Comparison of ENCODE assay signal across 27 mouse cellular contexts in the genomic region with DNA sequence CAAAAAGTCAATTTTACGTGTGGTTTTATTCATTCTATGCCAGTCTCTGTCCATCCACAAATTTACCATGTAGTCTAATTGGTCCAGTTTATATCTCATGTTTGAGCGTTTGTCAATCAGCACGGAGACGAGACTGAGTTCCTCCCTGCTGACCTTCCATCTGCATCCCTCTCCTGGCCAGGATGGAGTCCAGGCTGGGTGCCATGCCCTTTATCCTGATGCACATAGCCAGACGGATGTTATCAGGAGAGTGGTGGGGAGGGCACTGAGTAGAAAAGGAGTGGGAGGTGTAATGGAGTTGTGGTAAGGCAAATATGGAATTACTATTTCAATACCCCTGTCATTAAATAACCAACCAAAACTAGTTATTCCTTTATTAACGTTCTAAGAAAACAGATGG.
DNase-seq lines count a peak whose midpoint lies in the region; ATAC-seq lines count a peak whose summit lies in the region.
"Had no signal": no experiment of that assay in that cellular context is flagged by ENCODE, and none has a peak within 500 bp of the region (broad histone marks: within the 10 kb centered on the region; RNA-seq: fewer than 3 reads in every experiment).

No protein-coding gene starts in this region.

- intact Hi-C loops in left cerebral cortex, postnatal 4 days (cut with DNase I) = no loop called here

- ATAC-seq in forebrain, embryonic 13.5 days = no peak
- no peak for ATAC-seq in megakaryocyte-erythroid progenitor cell, adult 5-6 weeks (replicated peaks; ENCODE audit: low FRiP score, low TSS enrichment, poor library complexity, severe bottlenecking)
- ATAC-seq: hindbrain, embryonic 16.5 days; intestine, embryonic 15.5 days; midbrain, embryonic 13.5 days had no signal

- WGBS in forebrain, embryonic 13.5 days = 84% methylated on average over 6 of the region's 6 CpGs

- no peaks in the 10 kb centered on the region for H3K9me3 ChIP-seq in forebrain, embryonic 13.5 days (replicated peaks)
- H3K9me3 ChIP-seq: forebrain, embryonic 12.5 days; G1E; hindbrain, embryonic 10.5 days; intestine, embryonic 15.5 days; limb, embryonic 10.5 days; limb, embryonic 15.5 days; liver, embryonic 15.5 days; lung, embryonic 15.5 days; midbrain, embryonic 13.5 days; stomach, embryonic 15.5 days had no signal

- H3K36me3 ChIP-seq in forebrain, embryonic 13.5 days (ENCODE audit: poor library complexity, severe bottlenecking) = no peaks in the 10 kb centered on the region
- H3K36me3 ChIP-seq: forebrain, embryonic 12.5 days; G1E; hindbrain, embryonic 10.5 days; intestine, embryonic 15.5 days; limb, embryonic 10.5 days; limb, embryonic 15.5 days; liver, embryonic 15.5 days; lung, embryonic 15.5 days; midbrain, embryonic 13.5 days; stomach, embryonic 15.5 days had no signal

- no peak overlapping the region for H3K27ac ChIP-seq in forebrain, embryonic 13.5 days
- H3K27ac ChIP-seq: forebrain, embryonic 12.5 days; hindbrain, embryonic 10.5 days; intestine, embryonic 15.5 days; kidney, postnatal 0 days; limb, embryonic 10.5 days; limb, embryonic 15.5 days; liver, embryonic 15.5 days; lung, embryonic 15.5 days; midbrain, embryonic 13.5 days; stomach, embryonic 15.5 days had no signal

- no peak overlapping the region for H3K9ac ChIP-seq in forebrain, embryonic 13.5 days
- H3K9ac ChIP-seq: forebrain, embryonic 12.5 days; intestine, embryonic 15.5 days; limb, embryonic 15.5 days; liver, embryonic 15.5 days; lung, embryonic 15.5 days; midbrain, embryonic 13.5 days; stomach, embryonic 15.5 days had no signal

- H3K27me3 ChIP-seq in forebrain, embryonic 13.5 days = no peaks in the 10 kb centered on the region
- H3K27me3 ChIP-seq: forebrain, embryonic 12.5 days; intestine, embryonic 15.5 days; limb, embryonic 15.5 days; liver, embryonic 15.5 days; lung, embryonic 15.5 days; midbrain, embryonic 13.5 days; stomach, embryonic 15.5 days had no signal

- H3K4me3 ChIP-seq in forebrain, embryonic 13.5 days = no peak overlapping the region
- H3K4me3 ChIP-seq: erythroblast, embryonic 14.5 days; forebrain, embryonic 12.5 days; hindbrain, embryonic 10.5 days; intestine, embryonic 15.5 days; limb, embryonic 10.5 days; limb, embryonic 15.5 days; liver, embryonic 15.5 days; lung, embryonic 15.5 days; midbrain, embryonic 13.5 days; stomach, embryonic 15.5 days had no signal

- H3K4me2 ChIP-seq in forebrain, embryonic 13.5 days = no peak overlapping the region
- H3K4me2 ChIP-seq: forebrain, embryonic 12.5 days; intestine, embryonic 15.5 days; limb, embryonic 15.5 days; liver, embryonic 15.5 days; lung, embryonic 15.5 days; midbrain, embryonic 13.5 days; stomach, embryonic 15.5 days had no signal

- no peaks in the 10 kb centered on the region for H3K4me1 ChIP-seq in forebrain, embryonic 13.5 days
- H3K4me1 ChIP-seq: forebrain, embryonic 12.5 days; hindbrain, embryonic 10.5 days; intestine, embryonic 15.5 days; liver, embryonic 15.5 days; midbrain, embryonic 13.5 days had no signal

- peak; percentile 72 for DNase-seq in left cerebral cortex, postnatal 4 days
- no peak for DNase-seq in left cerebral cortex, adult 11 months (ENCODE audit: low spot score)
- peak; percentile 44 for DNase-seq in cerebellum, adult 11-12 months
- peak; percentile 51 for DNase-seq in cerebellum, adult 9-11 months
- no peak for DNase-seq in kidney, adult 9 months
- DNase-seq: adrenal gland, postnatal 14 days; gastrocnemius, postnatal 14 days; heart, postnatal 14 days; kidney, adult 2 months; kidney, postnatal 4 days; lung, postnatal 36 days; thymus, postnatal 25 days had no signal

Comparison
In these comparisons a context has a peak if more than half of its experiments do, and no peak if none do; other contexts are left out.
1. DNase-seq: peak in left cerebral cortex, postnatal 4 days (single experiment), cerebellum, adult 11-12 months (single experiment) and cerebellum, adult 9-11 months (single experiment); none in left cerebral cortex, adult 11 months (single experiment) and kidney, adult 9 months (single experiment).